Mouse (Mus musculus): ENCODE measurements around the gene Myh14.

Gene Myh14

DNA sequence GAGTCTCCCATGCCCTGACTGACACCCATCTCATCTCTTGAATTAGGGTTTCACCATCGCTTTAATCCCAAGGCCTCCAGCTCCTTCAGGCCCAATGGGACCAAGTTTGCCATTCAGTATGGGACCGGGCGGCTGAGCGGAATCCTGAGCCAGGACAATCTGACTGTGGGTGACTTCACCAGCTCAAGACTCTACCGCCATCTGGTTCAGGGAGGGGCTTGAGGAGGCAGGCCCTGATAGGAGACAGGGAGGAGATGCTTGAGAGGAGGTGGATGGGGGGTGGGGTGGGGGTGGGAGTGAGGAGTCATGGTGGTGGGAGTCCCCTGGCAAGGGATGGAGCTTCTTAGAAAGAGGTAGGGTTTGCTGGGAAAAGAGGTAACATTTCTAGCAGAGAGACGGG, 89.0 kb downstream of the Myh14 start:
- DNase-seq (ENCODE audit: low read depth): no peak

DNA sequence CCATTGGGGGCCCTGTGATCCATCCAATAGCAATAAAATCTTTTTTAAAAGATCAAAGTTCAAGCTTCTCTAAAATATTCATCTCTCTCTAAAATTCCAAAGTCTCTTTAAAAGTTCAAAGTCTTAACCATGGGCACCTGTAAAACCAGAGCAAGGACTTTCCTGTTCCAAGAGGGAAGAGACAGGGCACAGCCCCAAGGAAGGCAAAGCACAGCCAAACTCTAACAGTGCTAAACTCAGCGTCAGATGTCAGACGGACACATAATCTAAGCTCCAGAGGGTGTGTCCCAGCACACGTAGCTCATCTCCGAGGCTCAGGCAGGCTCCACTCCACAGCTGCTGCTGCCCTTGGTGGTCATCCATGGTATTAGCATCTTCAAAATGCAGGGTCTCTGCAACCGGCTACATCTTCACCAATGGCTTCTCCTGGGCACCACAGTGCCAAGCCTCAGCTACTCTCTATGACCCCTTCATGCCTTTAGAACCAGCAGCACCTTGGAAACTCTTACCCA, 94.3 kb downstream of the Myh14 start:
- no peak for DNase-seq (ENCODE audit: low read depth)

DNA sequence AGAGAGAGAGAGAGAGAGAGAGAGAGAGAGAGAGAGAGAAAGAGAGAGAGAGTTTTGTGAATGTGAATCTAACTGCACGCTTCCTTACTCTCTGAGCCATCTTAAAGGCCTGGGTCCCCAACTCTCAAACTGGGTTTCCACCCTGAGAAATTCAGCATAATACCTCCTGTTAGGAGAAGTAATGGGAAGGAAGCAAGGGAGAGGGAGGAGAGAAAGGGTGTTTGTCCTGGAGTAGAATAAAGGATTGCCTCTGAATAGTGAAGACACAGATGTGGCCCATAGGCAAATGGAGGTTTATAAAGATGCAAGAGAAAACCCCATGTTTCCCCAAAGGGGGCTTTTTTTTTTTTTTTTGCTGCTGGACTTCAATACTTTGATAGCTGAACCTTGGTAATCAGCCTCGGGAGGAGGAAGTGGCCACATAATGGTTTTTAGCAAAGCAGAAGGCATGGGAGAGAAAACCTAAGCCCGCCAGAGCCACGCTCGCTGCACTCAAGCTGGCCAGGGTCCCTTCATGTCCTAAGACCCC, 97.6 kb downstream of the Myh14 start:
- DNase-seq (ENCODE audit: low read depth): no peak

DNA sequence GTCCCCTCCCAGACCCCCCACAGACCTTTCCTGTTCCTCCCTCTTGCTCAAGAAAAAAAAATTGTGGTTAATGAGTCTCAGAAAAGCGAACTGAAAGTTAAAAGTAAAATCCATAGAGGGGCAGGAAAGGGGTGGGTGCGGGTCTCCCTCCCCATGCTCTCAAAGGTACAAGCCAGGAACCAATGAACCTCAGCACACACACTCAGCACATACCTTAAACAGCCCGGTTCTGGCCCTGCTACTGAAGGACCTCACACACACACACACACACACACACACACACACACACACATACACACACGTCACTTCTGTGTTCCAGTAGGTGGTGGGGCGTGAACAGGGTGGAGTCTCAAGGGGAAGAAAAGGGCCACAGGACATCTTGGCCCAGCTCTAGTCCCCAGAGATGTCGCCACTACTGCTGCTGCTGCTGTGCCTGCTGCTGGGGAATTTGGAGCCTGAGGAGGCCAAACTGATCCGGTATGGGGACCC, 98.4 kb downstream of the Myh14 start, which contains the start of gene Napsa:
TSS of gene Napsa (plus strand) at position 168 of the 489 bp plus-strand sequence.
- DNase-seq (ENCODE audit: low read depth): no peak

DNA sequence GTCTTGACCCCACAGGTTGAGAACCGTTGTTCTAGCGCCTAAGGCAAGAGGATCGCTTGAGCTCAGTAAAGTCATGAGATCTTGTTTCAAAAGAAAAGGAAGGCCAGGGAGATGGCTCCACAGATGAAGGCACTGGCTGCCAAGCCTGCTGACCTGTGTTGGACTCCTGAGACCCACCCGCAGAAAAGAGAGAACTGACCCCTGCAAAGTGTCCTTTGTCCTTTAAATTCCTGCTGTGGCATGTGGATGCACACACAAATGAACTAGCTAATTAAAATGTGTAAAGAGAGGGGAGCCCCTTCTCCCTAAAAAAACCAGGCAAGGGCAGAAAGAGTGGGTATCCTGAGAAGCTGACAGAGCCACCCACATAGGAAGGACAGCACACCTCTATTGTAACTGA, 98.8 kb downstream of the Myh14 start:
- no peak for DNase-seq (ENCODE audit: low read depth)

DNA sequence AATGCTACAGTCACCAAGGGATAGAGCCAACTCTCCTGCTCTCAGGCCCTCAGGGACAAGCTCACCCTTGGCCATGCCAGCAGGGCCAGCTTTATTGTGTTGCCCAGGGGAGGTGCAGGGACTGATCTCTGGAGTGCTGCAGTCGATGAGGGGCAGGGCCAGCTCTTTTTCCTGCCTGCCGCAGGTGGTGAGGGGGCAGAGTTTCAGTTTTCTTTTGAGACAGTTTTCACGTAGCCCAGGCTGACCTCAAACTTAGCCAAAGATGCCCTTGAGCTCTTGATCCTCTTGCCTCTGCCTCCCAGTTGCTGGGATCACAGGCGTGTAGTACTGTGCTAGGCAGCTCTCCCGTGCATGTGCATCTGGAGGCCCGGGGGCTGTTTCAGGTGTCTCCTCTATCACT, 99.7 kb downstream of the Myh14 start:
- DNase-seq (ENCODE audit: low read depth): no peak

DNA sequence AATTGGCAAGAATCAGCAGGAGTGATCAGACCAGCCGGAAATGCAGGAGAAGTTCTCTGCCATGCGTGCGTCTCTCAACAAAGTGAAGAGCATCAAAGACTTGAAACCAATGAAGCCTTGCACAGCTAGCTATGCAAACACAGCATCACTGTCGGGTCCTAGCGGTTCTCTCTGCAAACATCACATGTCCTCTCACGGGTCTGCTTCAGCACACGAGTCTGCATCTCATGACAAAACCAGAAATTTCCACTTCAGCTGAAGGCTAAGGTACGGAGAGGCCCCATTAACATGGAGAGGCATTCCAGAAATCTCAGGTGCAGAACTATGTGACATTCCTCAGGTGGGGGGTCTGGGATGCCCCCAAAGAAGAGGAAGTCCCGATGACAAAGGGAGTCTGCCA, 101.8 kb downstream of the Myh14 start:
- no peak for DNase-seq (ENCODE audit: low read depth)

DNA sequence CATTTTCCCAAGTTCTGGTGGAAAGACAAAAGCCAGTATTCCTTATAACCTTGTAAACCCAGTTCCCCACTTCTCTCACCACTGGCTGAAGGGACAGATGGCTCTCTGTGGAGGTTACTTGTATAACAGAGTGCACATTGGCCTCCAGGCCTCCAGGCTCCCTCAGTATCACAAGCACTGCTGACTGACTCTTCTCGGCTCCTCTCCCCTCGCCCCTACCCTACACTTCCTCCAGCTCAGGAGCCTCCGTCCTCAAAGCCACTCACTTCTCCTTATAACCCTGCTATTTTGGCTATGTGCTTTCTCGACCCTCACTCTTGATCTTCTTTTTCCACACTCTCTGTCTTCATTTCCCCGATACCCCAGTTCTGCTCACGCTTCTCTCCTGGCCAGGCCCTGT, 105.2 kb downstream of the Myh14 start:
- DNase-seq (ENCODE audit: low read depth): no peak

DNA sequence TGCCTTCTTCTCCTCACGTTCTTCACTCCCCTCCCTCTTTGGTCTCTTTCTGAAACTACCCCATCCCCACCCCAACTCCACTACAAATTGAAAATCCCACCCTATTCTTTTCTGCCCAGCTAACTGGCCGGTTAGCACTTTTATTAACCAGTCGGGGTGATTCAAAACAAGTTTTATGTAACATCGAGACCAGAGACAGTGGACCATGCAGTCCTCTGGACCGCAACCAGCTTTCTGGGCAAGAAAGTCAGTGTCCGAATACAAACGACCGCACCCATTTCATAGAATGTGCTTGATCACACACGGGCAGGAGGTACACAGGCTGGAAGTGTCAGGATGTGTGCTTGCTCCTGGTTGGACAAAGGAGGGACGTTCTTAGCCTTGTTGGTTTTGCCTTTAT, 106.2 kb downstream of the Myh14 start:
- DNase-seq (ENCODE audit: low read depth): no peak

DNA sequence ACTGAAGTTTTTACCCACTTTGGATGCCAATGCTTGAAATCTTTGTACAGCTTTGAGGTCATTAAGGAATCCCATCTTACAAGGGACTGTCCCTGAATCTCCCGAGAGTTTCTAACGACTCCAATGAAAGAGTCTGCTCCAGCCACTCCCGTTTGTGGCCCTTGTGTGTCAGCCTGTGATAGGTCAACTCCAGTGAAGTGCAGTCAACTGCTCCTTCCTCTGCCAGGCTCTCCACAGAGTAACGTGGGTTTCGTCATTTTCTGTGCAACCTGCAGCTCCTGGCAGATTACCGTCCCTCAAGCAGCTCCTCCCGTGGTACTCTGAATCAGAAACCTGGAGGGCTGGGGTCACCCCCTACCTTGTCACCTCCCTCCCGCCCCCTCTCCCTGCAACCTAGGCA, 107.4 kb downstream of the Myh14 start:
- DNase-seq (ENCODE audit: low read depth): no peak

DNA sequence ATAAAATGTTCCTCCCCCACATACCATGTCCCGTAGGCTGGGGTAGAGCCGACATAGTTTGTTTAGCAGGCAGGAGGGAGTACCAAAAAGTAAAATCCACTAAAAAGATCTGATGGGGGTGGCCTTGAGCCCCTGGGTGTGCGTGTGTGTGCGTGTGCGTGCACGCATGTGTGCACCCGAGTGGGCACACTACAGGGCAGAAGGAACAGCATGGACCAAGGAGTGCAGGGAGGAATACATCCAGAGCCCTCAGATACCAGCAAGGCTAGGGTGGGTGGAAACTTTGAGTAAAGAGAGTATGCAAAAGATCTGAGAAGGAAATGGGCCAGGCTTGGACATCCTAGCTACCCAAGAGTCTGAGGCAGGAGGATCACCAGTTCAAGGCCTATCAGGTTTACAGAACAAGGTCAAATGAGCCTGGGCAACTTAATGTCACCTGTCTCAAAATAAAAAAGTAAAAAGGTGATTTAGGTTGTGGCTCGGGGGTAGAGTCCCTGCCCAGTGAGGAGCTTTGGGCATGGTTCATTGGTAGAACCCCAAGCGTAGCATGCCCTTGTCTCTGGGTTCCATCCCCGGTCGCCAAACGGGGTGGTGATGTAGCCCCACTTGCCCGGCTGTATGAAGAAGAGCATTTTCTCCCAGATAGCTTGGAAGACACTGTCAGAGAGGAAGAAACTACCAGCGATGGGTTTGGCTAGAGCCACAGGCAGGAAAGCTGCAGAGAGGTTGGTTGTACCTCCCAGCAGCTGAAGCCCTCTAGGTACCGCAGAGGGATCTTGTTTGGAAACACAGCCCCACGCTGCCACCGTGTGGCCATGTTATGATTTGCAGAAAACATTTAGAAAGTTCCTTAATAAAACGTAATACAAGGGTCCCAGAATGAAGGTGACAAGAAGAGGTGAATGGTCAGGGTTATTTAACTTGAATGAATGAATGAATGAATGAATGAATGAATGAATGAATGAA, 109.9 kb downstream of the Myh14 start:
- peak; percentile 93 for DNase-seq (ENCODE audit: low read depth)

DNA sequence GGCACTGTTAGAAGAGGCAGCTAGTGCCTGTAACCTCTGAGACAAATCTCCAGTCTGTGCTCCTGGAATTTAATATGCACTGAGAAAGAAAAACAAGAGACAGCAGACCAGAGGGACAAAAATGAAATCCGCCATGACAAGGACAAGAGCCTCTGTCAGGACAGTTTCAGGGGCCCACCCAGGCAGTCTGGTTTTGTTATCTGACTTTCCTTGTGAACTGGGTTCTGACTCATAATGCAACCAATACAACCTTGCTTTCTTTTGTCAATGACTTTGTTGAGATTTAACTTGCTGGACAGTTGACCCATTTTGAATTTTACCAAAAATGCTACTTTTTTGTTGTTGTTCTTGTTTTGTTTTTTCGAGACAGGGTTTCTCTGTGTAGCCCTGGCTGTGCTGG, 113.0 kb downstream of the Myh14 start:
- no peak for DNase-seq (ENCODE audit: low read depth)

Data from NIH3T3 (cell line).